Mouse (Mus musculus): ENCODE results near the gene Tln1. TPM values are rescaled to one million over a fixed set of nuclear protein-coding genes. Genes with fewer than 3 reads are reported as not detected.
"Not testable (repeated sequence)": the region's sequence is repeated elsewhere in the genome, so short reads cannot be mapped to it uniquely, and the experiment has no call there.

Tln1 gene
- 112 TPM for polyA plus RNA-seq (2021)

DNA sequence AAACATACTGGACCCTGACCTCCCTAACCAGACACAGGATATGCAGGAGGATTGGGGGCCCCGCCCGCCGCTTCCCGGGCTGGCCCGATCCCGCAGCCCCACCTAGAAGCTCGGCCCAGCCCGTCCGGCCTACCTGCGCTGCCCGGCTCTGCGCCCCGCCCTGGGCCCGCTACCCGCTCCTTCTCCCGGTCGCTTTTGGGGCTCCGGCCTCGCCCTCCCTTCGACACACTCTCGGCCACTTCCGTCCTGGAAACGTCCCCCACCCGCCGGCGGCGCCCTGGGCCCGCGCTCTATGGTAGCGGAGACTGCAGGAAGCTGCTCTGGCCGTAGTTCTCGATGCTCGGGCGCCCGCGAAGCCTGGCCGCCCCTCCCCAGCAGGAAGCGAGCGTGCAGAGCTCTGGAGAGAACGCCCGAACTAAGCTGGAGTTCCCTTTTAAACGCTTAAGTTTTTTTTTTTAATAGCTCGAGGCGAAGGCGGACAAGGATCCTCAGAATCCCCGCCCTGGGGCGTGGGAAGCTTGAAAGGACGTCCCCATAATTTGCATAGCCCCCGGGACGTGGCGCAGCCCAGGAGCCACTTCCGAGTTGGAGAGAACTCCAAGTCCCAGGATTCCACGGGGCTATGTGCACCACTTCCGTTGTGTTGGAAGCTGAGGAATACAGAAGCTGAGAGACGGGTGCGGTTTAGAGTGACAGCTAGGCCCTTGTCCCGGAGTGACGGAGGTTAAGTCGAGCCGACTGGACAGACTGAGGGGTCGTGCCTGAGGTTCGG is at the start of gene Tln1, which contains the start of gene Creb3:
Tln1 (minus strand) TSS at position 695 of the 772 bp plus-strand sequence.
Creb3 (plus strand) TSS at position 336 of the 772 bp plus-strand sequence.
- in situ Hi-C loops (cut with MboI; ENCODE audit: low pct_unique_long_range_greater_than_20kb): no loop called here
- H3K27me3 ChIP-seq: no peaks in the 10 kb centered on the region
- ChIA-PET POLR2A (interaction anchor here (0.6 to 1.8 kb wide), 5 partner anchors 16 to 709 kb away, joined by 3 to 9 read pairs (median 4); partner anchors contain the start of genes Gba2 and Rgp1), CTCF (interaction anchor here (1.2 to 2.8 kb wide), 5 partner anchors 10 to 69 kb away, joined by 3 to 9 read pairs (median 5); partner anchors contain the start of gene Ccdc107)
- TF ChIP-seq CTCF (IDR thresholded peaks at IDR 0.05): no peak
- ATAC-seq: peak; percentile 76
- peak; percentile 84 for DNase-seq (ENCODE audit: low read depth, low spot score)

DNA sequence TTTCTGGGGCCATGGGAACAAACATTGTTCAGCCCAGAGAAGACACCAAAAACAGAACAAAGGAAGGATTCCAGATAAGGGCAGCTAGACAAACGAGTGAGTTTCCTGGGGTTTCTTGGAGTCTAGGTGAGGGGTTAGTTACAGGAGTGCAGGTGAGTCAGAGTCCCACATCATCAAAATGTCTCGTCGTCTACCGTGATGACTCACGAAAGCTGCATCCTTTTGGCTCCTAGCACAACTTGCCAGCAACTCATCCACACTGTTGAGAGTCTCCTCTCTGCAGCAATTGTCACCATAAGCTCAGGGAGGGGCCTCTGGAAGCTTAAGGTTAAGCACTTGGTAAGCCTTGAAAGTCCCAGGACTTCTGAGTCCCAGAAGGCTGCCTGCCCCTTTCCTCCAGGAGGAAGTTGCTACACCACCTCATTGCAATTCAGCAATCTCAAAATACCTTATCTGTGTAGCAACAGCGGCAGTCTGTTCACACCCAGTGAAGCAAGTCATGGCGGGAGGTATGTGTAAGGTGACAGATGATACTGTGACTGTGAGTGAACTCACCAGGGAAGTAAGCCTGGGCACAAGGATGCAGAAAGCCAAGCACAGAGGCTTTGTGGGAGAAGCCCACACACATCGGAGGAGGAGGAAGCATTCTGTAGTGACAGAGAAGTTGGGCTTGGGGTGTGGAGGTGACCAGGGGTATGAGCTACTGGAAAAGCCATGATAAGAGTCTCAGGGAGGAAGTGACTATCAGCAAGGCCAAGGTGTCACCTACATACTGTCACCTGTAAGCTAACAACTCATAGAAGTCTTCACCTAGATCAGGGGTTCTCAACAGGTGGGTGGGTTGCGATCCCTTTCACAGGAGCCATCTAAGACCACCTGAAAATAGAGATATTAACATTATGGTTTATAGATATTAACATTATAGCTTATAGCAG is 42.5 kb upstream of the Tln1 start:
- ATAC-seq: no peak
- no peak for DNase-seq (ENCODE audit: low read depth, low spot score)
- POLR2A ChIA-PET: no interaction called here
- CTCF ChIA-PET: interaction anchor here (1.2 kb wide), 1 partner anchor 25 kb away, joined by 4 read pairs; no protein-coding TSS in a partner anchor
- no peak for TF ChIP-seq CTCF (IDR thresholded peaks at IDR 0.05)
- no peaks in the 10 kb centered on the region for H3K27me3 ChIP-seq
- in situ Hi-C loops (cut with MboI; ENCODE audit: low pct_unique_long_range_greater_than_20kb): no loop called here

DNA sequence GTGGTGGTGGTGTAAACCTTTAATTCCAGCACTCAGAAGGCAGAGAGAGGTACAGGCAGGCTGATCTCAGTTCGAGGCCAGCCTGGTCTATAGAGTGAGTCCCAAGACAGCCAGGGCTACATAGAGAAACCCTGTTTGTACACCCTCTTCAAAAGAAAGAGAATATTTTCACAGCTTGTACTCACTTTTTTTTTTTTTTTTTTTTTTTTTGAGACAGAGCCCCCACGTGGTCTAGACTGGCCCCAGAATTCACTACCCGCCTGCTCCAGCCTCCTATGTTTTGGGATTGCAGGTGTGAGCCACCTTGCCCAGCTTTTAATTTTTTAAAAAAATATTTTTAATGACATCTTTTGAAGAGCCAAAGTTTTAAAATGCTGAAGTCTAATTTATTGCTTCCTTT is 41.6 kb upstream of the Tln1 start:
- DNase-seq (ENCODE audit: low read depth, low spot score) (no peak), ATAC-seq (no peak)
- H3K27me3 ChIP-seq: no peaks in the 10 kb centered on the region
- in situ Hi-C loops (cut with MboI; ENCODE audit: low pct_unique_long_range_greater_than_20kb): no loop called here
- CTCF ChIA-PET: no interaction called here
- TF ChIP-seq CTCF (IDR thresholded peaks at IDR 0.05): no peak
- POLR2A ChIA-PET: no interaction called here

DNA sequence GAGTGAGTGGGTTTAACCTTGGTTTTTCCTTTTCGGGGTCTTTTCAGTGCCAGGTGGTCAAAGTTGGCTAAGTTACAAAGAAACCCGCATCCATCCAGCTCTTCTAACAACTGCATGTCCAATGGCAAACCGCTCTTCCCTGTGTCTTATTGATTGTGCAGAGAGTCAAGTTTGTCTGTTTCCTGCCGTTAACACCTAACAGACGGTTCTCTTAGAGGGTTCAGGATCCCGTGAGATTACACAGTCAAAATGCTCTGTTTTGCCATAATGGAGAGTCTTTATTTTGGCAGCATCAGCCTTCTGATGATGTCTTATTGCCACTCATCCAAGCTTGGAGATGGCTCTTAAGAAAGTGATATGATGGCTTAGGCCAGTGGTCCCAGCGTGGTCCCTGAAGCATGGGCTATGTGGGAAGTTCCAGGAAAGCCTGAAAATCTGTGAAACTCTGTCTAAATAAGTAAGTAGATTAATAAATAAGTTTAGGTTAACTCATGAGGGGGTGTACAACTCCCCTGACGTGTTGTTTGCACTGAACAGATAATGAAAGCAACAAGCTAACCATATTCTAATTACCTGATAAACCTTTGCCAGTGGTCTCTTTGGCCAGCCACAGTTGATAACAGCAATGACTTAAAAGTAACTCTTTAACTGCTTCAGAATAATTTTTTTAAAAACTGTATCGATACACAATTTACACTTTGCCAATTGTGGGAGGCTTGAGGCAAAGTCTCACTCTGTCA is 37.9 kb upstream of the Tln1 start:
- TF ChIP-seq CTCF (IDR thresholded peaks at IDR 0.05): no peak
- ChIA-PET CTCF (no interaction called here), POLR2A (no interaction called here)
- peaks cover 2% of the 10 kb centered on the region for H3K27me3 ChIP-seq
- ATAC-seq: no peak
- in situ Hi-C loops (cut with MboI; ENCODE audit: low pct_unique_long_range_greater_than_20kb): no loop called here
- no peak for DNase-seq (ENCODE audit: low read depth, low spot score)

DNA sequence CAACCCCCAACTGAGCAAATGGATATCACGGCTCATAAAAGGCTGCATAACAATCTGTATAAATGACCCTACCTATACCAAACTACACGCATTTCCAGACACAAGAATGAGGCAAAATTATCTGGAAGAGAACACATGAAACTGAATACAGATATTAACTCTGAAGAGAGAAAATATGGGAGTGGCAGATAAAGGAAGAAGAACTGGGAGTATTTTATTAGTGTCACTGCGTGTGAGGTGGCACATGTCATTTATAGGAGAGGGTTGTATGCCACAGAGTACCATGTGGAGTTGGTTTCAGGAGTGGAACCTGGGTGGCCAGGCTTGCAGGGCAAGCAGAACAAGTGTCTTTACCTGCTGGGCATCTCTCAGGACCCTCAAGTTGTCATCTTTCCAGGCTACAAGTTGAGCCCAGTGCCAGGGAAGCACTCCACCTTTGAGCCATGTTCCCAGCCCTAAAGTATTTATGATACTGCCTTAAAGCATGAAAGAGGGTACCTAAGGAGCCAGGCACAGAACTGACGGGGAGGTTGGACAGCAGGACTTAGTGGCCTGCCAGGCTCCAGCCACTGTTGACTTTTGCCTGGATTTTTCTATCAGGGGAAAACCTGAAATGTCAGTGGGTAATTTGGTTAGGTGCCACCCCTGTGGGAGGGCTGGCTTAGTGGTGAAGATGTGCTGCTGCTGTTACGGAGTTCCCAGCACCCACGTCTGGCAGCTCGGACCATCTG is 36.3 kb upstream of the Tln1 start:
- ChIA-PET CTCF (no interaction called here), POLR2A (no interaction called here)
- DNase-seq (ENCODE audit: low read depth, low spot score) (no peak), ATAC-seq (no peak)
- TF ChIP-seq CTCF (IDR thresholded peaks at IDR 0.05): no peak
- peaks cover 4% of the 10 kb centered on the region for H3K27me3 ChIP-seq
- in situ Hi-C loops (cut with MboI; ENCODE audit: low pct_unique_long_range_greater_than_20kb): no loop called here

DNA sequence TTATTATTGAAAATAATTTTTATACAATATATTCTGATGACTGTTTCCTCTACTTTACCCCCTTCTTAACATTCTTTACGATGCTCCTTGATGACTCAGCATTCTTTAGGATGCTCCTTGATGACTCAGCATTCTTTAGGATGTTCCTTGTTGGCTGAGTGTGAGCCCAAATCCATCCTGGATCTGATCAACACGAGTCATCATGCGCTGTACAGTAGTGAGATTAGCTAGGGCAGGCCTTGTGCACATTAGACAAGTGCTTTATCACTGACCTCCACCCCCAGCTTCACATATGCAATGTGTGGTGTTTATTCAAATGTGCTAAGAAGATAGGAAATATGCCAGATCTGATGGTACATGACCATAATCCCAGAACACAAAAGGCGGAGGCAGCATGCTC is 35.7 kb upstream of the Tln1 start:
- peaks cover 7% of the 10 kb centered on the region for H3K27me3 ChIP-seq
- no peak for TF ChIP-seq CTCF (IDR thresholded peaks at IDR 0.05)
- ATAC-seq (no peak), DNase-seq (ENCODE audit: low read depth, low spot score) (no peak)
- ChIA-PET POLR2A (interaction anchor here (0.8 kb wide), 1 partner anchor 9 kb away, joined by 3 read pairs; no protein-coding TSS in a partner anchor), CTCF (interaction anchor here (0.9 kb wide), 1 partner anchor 9 kb away, joined by 3 read pairs; no protein-coding TSS in a partner anchor)
- in situ Hi-C loops (cut with MboI; ENCODE audit: low pct_unique_long_range_greater_than_20kb): no loop called here

DNA sequence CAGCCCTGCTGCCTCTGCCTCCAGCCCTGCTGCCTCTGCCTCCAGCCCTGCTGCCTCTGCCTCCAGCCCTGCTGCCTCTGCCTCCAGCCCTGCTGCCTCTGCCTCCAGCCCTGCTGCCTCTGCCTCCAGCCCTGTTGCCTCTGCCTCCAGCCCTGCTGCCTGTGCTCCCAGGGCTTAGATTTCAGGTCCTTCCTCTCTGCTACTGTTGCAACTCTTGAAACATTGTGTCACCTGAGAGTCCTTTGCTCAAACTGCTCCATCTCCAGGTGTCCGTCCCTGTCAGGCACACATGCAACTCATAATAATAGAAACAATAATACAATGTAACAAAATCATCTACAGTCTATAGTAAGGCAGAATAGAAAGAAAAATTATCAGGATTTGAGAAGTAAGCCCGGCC is 34.1 kb upstream of the Tln1 start:
- POLR2A ChIA-PET: interaction anchor here (0.7 kb wide), 1 partner anchor 135 kb away, joined by 3 read pairs; no protein-coding TSS in a partner anchor
- ATAC-seq; in situ Hi-C loops (cut with MboI; ENCODE audit: low pct_unique_long_range_greater_than_20kb); H3K27me3 ChIP-seq; CTCF ChIA-PET; DNase-seq (ENCODE audit: low read depth, low spot score): not testable (repeated sequence)

DNA sequence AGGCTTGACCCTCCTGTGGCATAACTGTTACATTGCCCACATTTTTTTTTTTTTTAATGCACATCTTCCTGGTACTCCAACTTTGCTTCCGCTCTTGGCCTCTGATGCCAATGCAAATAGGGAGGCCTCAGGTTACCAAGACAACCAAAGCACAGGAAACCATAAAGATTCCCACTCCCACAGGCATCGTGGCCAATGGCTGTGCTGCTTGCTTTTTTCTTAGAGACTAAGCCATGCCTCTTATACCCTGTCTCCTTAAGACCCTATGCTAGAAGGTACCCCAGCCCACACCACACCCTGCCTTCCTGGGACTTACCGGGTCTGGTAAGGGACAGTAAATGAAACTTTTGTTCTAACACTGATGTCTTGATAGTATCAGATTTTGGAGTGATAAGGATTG is 31.0 kb upstream of the Tln1 start:
- ChIA-PET CTCF (interaction anchor here (1.2 to 1.7 kb wide), 2 partner anchors 11 to 13 kb away, joined by 3 to 6 read pairs; no protein-coding TSS in a partner anchor), POLR2A (no interaction called here)
- no peak for TF ChIP-seq CTCF (IDR thresholded peaks at IDR 0.05)
- peaks cover 7% of the 10 kb centered on the region for H3K27me3 ChIP-seq
- in situ Hi-C loops (cut with MboI; ENCODE audit: low pct_unique_long_range_greater_than_20kb): no loop called here
- no peak for DNase-seq (ENCODE audit: low read depth, low spot score)
- ATAC-seq: no peak

DNA sequence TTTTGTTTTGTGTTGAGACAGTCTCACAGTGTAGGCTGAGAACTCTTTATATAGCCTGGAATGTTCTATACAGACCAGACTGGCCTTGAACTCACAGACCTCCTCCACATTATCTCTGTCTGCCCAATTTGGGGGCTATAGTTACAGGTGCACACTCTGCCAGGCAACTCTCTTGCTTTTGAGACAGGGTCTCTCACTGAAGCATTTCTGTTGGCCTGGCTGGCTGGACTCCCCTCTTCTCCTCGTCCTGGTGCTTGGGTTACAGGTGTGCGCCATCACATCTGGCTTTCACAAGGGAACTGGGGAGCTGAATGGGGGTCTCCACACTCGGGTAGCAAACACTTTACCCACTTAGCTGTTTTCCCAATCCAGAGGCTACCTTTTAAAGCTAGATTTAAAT is 29.5 kb upstream of the Tln1 start:
- in situ Hi-C loops (cut with MboI; ENCODE audit: low pct_unique_long_range_greater_than_20kb): no loop called here
- ATAC-seq (no peak), DNase-seq (ENCODE audit: low read depth, low spot score) (no peak)
- ChIA-PET CTCF (interaction anchor here (1.1 kb wide), 1 partner anchor 38 kb away, joined by 3 read pairs; no protein-coding TSS in a partner anchor), POLR2A (no interaction called here)
- peaks cover 7% of the 10 kb centered on the region for H3K27me3 ChIP-seq
- TF ChIP-seq CTCF (IDR thresholded peaks at IDR 0.05): no peak
